Mouse (Mus musculus) megakaryocyte progenitor cell, adult 5-6 weeks (primary cell): ENCODE results near the gene Ctsa. TPM values are rescaled to one million over a fixed set of nuclear protein-coding genes. Genes with fewer than 3 reads are reported as not detected.
"Not testable (repeated sequence)": the region's sequence is repeated elsewhere in the genome, so short reads cannot be mapped to it uniquely, and the experiment has no call there.

Source experiments
- ATAC-seq: replicated peaks from 2 replicates; pipeline ENCODE4 v1.8.0; 2016; ENCODE audit warnings: mild to moderate bottlenecking, moderate TSS enrichment, inconsistent platforms; ENCODE audit not compliant: poor library complexity
- total RNA-seq, 2 experiments: library from RNA; stranded (forward) in 1 of 2; stranded (reverse) in 1 of 2; fragments of 157-497, 149-512 nt in 1 of 2; fragments of 200-1000 nt in 1 of 2; gene quantifications; 2 replicates each; pipeline versions ENCODE4 v1.2.3 to v1.2.4; 2015 to 2017

Ctsa gene
- total RNA-seq (2015): 69.5 and 69.8 TPM in 2 replicates
- 71.5 and 77.0 TPM in 2 replicates for total RNA-seq (2017)

DNA sequence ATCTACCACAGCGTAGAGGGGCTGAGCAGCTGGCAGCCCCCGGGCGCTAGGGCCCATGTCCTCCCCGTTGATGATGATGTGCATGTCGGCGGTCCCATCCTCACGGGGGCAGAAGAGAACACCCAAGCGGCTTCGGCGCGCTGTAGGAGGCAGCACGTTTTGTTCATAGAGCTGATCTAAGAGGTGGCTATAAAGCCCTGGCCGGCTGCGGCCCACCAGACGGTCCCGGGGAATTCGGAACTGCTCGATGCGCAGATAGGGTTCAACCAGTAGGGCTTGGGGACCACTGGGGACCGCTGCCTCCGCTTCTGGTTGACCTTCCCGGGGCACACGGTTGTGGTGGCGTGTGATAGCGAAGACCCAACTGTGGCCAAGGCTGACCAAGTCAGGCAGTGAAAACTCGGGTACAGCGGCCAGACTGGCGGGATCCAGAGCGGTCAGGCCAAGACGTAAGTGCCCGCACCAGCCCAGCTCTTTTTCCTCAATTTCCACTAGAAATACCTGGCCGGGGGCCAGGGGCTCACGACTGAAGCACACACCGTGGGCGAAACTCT is at the start of gene Ctsa:
Gene Ctsa, plus strand, starts transcription at position 126 of the 554 bp plus-strand sequence.
- peak; percentile 85 for ATAC-seq

GRCm38 (mm10) chr2:164783926-164784581 is 48.6 kb upstream of the Ctsa start:
- no peak for ATAC-seq

GRCm38 (mm10) chr2:164784869-164785420 is 47.7 kb upstream of the Ctsa start:
- peak; percentile 14 for ATAC-seq

GRCm38 (mm10) chr2:164785481-164786387 is 46.9 kb upstream of the Ctsa start, which contains the start of gene Snx21:
Snx21 (plus strand) TSS chr2:164785823.
- peak; percentile 43 for ATAC-seq

- ATAC-seq: 0 out of 2 replicates have a peak, but pooled peaks have one; percentile 10
Observed at GRCm38 (mm10) chr2:164786388-164786885, 46.2 kb upstream of the Ctsa start.

DNA sequence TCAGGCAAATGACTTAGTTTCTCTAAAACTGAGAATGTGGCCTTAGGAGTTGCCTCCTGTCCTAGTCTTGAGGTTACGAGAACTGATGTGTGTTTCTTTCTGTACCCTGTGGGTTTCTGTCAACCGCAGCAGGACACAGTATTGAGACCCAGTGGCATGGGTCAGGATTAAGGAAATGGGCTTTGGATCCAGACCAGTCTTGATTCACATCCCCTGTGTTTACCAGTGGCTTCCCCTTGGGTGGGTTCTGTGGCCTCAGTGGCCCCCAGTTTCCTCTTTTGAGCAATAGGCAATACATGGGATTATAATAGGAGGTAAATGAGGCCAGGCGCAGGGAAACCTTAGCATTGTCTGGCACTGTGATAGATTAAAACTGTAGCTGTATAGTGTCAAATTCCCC is 45.6 kb upstream of the Ctsa start:
- ATAC-seq: peak; percentile 59

GRCm38 (mm10) chr2:164787779-164788178 is 44.9 kb upstream of the Ctsa start:
- ATAC-seq: no peak

DNA sequence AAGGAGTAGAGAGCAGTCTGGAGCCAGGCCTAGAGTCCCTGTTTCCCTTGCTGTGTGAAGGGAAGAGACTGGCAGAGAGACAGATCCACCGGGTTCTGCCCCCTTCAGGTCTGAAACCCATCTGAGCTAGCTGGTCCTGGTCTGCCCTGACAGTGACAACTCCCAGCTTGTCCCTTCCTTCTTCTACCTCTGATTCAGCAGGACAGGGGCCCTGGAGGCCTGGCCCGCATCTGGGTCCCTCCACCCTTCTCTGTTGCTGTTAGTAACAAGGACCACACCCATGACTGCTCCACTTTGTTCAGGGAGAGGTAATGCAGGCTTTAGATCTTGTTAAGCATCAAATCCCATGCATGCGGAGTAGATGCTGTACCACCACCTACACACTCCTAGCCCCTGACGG is 44.3 kb upstream of the Ctsa start:
- ATAC-seq: no peak

DNA sequence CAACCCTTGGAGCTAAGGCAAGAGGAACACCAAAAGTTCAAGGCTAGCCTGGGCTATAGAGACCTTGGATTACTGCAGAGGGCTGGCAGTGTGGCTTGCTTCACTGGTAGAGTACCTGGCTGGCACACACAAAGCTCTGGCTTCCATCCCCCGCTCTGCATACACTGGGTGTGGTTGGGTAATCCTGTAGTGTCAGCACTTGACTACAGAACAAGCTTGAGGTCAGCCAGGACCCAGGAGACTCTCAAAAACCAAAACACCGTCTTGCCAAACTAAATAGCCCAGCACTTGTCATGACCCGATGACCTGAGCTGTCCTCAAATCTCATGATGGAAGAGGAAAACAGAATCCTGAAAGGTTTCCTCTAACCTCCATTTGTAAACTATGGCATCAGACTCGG is 42.2 kb upstream of the Ctsa start:
- no peak for ATAC-seq

DNA sequence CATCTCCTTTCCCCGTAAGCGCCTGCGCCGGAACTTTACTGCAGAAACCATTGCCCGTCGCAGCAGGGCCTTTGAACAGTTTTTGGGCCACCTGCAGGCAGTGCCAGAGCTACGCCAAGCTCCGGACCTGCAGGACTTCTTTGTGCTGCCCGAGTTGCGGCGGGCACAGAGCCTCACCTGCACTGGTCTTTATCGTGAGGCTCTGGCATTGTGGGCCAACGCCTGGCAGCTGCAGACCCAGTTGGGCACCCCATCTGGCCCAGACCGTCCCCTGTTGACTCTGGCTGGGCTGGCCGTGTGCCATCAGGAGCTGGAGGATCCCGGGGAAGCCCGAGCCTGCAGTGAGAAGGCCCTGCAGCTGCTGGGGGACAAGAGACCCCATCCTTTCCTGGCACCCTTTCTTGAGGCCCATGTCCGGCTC is 40.8 kb upstream of the Ctsa start:
- no peak for ATAC-seq

- no peak for ATAC-seq
Observed at GRCm38 (mm10) chr2:164792400-164793190, 40.1 kb upstream of the Ctsa start.

DNA sequence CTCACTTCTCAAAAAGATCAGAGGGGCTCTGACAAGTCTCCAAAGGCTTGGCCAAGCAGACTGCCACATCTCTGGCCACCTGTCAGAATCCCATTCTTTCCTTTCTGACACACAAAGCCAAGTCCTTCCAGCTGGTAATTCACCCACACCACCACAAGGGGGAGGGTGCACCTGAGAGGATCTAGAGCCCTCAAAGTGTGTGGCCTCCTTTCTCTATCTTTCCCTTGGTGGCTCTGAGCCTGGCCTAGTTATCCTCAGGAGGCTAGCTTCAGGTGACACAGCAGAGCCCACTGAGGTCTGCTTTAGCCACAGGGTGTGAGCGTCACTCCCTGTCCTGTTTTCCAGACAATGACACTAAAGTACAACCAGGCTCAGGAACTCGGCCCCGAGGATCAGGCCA is 39.4 kb upstream of the Ctsa start:
- peak; percentile 81 for ATAC-seq

DNA sequence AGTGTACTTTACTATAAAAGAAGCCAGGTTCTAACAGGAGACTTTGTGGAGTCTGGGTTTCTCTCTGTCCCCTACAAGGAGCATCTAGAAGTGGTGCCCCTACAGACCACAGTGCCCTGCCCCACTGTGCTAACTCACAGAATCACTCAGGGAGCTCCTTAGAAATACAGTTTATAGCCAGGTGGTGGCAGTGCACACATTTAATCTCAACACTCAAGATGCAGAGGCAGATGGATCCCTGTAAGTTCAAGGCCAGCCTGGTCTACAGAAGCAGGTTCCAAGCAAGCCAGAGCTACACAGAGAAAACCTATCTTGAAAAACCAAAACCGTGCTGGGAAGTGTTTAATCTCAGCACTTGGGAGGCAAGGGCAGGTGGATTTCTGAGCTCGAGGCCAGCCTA is 38.9 kb upstream of the Ctsa start:
- ATAC-seq: peak; percentile 41

- peak; percentile 90 for ATAC-seq
Observed at GRCm38 (mm10) chr2:164794293-164794692, 38.4 kb upstream of the Ctsa start.

GRCm38 (mm10) chr2:164795868-164796267 is 36.8 kb upstream of the Ctsa start:
- no peak for ATAC-seq

GRCm38 (mm10) chr2:164798554-164798953 is 34.1 kb upstream of the Ctsa start:
- ATAC-seq: not testable (repeated sequence)

GRCm38 (mm10) chr2:164800252-164801004 is 32.2 kb upstream of the Ctsa start:
- no peak for ATAC-seq

DNA sequence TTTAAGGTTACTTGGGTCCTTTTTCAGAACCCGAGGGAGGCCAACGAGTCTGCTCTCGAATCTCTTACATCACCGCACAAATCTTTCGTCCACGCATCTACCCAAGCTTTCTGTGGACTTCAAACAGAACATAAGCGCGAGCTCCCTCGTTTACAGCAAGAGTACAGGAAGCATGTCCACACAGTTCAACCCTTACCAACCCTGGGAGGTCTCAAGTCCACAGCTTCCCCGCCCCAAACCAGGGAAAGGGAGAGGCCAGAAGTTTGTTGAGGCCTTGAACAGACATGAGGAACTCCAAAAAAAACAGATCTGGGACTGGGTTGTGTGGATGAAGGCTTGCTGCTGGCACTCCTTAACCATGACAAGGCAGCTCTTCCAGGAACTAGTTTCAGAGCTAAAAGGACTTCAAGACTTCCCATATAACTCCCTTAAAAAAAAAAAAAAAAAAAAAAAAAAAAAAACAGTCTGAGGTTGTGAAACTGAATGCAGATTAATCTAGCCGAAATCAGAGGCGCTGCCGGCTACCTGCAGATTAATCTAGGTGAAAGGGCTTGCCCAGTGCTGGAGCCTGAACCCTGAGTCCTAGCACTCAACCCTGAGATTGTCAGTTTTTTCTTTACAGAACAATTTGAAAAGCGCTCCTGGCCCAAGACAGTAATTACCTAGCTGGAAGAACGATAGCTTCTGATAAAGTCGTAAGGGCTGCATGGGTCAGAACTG is 29.3 kb upstream of the Ctsa start:
- no peak for ATAC-seq

DNA sequence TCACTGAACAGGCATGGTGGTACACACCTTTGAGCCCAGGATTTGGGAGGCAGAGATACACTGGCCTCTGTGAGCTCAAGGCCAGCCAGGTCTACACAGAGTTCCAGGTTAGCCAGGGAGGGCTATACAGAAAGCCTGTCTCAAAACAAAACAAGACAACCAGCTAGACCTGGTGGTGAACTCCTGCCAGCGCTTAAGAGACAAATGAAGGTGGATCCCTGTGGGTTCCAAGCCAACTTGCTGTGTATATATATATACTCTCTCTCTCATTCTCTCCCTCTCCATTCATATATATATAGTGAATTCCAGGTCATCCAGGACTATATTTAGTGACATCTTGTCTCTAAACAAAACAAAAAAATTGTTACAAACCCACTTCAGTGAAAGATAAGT is 28.8 kb upstream of the Ctsa start:
- ATAC-seq: no peak
